Mouse (Mus musculus) cortical plate, adult 2 months (tissue): ENCODE data around the gene Asns.

ENCODE experiments used
- CTCF ChIP-seq: fragments of 200-500 bp; IDR thresholded peaks from 2 replicates; pipeline ENCODE4 v1.5.1; 2011; ENCODE audit warnings: mild to moderate bottlenecking, control low read depth, low read length; ENCODE audit not compliant: insufficient read depth; ENCODE audit errors: extremely low read depth
- POLR2A ChIP-seq: fragments of 200-500 bp; IDR thresholded peaks from 2 replicates; pipeline ENCODE4 v1.6.1; 2011; ENCODE audit warnings: mild to moderate bottlenecking, low read length, control low read depth; ENCODE audit not compliant: insufficient read depth; ENCODE audit errors: extremely low read depth

- no peak for TF ChIP-seq CTCF
- no peak for TF ChIP-seq POLR2A
Measured at GRCm38 (mm10) chr6:7697999-7698699, 5.1 kb upstream of the Asns start.
